Mouse (Mus musculus) heart, adult 2 months (tissue): ENCODE data around the gene Khdc4. TPM values are rescaled to one million over a fixed set of nuclear protein-coding genes. Genes with fewer than 3 reads are reported as not detected.

Experiments
- DNase-seq, 2 experiments: peaks; one replicate each; pipeline ENCODE4 v3.0.0; 2021
- H3K27ac ChIP-seq: fragments of 200-600 bp; 2 replicates; pipeline ENCODE4 v1.8.1; 2022
- H3K27me3 ChIP-seq: fragments of 200-500 bp; 2 replicates; pipeline ENCODE4 v1.6.1; 2012; ENCODE audit warnings: mild to moderate bottlenecking, low read length, inconsistent platforms, mixed read lengths; ENCODE audit not compliant: control insufficient read depth, insufficient read depth
- H3K36me3 ChIP-seq: fragments of 200-500 bp; 2 replicates; pipeline ENCODE4 v1.6.1; 2012; ENCODE audit warnings: low read length, inconsistent platforms; ENCODE audit not compliant: control insufficient read depth, insufficient read depth
- H3K4me1 ChIP-seq: fragments of 200-500 bp; 2 replicates; pipeline ENCODE4 v1.6.1; 2011; ENCODE audit warnings: low read length; ENCODE audit not compliant: control insufficient read depth, insufficient read depth
- H3K4me3 ChIP-seq: fragments of 200-600 bp; 2 replicates; pipeline ENCODE4 v1.8.1; 2022
- H3K79me2 ChIP-seq: fragments of 200-500 bp; replicated peaks from 2 replicates; pipeline ENCODE4 v1.6.1; 2012; ENCODE audit warnings: mild to moderate bottlenecking, inconsistent platforms, low read length, moderate library complexity, mixed read lengths; ENCODE audit not compliant: control insufficient read depth, insufficient read depth
- H3K9ac ChIP-seq: fragments of 200-500 bp; 2 replicates; pipeline ENCODE4 v1.6.1; 2012; ENCODE audit warnings: low read depth, mild to moderate bottlenecking, control low read depth, inconsistent platforms, low read length, mixed read lengths
- CTCF ChIP-seq: fragments of 200-600 bp; IDR thresholded peaks from 2 replicates; pipeline ENCODE4 v1.8.1; 2022; ENCODE audit warnings: antibody characterized with exemption, mild to moderate bottlenecking, moderate library complexity
- EP300 ChIP-seq: fragments of 200-500 bp; IDR thresholded peaks from 2 replicates; pipeline ENCODE4 v1.6.1; 2011; ENCODE audit warnings: low read depth, low read length, control low read depth; ENCODE audit not compliant: insufficient read depth
- POLR2A ChIP-seq: fragments of 200-500 bp; IDR thresholded peaks from 2 replicates; pipeline ENCODE4 v1.6.1; 2011; ENCODE audit warnings: mild to moderate bottlenecking, low read depth, low read length, control low read depth; ENCODE audit not compliant: insufficient read depth
- WGBS: fragments of 180-500 bp; shearing (Covaris S2); methylation state at CpG from one replicate; pipeline ENCODE4 v1.1.7; 2018; 5-methylcytosine and 5-hydroxymethylcytosine counted together
- intact Hi-C: fragments of 180-260 bp; cut with DNase I; formaldehyde crosslinking; loops from one replicate; pipeline ENCODE4 v1.15.1; 2025
- polyA plus RNA-seq: library from polyadenylated mRNA; depleted of rRNA; stranded (reverse); fragments of >200 nt; gene quantifications from 2 replicates; pipeline ENCODE4 v1.2.3, GENCODE M21; 2012
- total RNA-seq, 2 experiments: library from RNA; stranded (reverse); gene quantifications; 2 replicates each; pipeline ENCODE4 v1.2.3; 2021

The Khdc4 gene
- total and polyA plus RNA-seq, 3 experiments, result 24.9 to 29.9 (median 25.7) TPM

DNA sequence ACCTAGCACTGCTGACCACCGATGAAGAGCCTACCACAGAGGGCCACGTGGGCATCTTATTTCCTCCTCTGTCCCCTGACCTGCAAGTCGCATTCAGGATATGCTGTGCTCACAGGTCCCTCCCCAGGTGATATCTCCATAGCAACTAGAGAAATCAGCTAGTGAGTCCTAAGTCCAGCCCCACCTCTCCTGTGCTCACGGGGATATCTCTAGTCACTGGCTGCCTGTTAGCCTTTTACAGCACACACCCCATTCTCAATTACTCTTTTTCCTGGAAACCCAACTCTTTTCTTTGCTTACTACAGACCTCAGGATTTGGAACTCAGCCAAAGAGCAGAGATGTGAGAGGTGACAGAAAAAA is 61.2 kb downstream of the Khdc4 start:
- H3K27ac ChIP-seq, result no peak overlapping the region
- intact Hi-C loops, result no loop called here
- H3K79me2 ChIP-seq, result no peaks in the 10 kb centered on the region
- H3K4me3 ChIP-seq, result no peak overlapping the region
- no peak for DNase-seq
- H3K36me3 ChIP-seq, result no peaks in the 10 kb centered on the region
- no peaks in the 10 kb centered on the region for H3K27me3 ChIP-seq
- H3K4me1 ChIP-seq, result no peaks in the 10 kb centered on the region
- no peak overlapping the region for H3K9ac ChIP-seq
- TF ChIP-seq EP300, result no peak
- no peak for TF ChIP-seq CTCF
- no peak for TF ChIP-seq POLR2A
- WGBS, result 73% methylated on average over 4 of the region's 4 CpGs

DNA sequence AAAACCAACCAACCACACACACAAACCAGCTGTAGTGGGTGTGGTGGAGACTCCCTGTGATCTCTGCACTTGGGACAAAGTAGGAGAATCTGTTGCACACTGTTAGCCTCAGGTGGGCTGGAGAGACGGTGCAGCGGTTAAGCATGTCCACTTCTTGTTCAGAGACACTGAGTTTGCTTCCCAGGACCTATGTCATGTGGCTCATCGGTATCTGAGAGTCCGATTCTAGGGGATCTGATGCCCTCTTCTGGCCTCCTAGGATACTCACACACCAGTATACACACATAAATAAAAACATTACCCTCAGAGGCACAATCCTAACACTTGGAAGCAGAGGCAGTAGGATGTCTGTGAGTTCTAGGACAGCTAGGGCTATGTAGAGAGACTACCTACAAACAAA is 68.7 kb downstream of the Khdc4 start:
- Histone ChIP-seq H3K9ac (no peak overlapping the region), H3K4me1 (peaks cover 8% of the 10 kb centered on the region), H3K4me3 (no peak overlapping the region), H3K36me3 (no peaks in the 10 kb centered on the region), H3K27ac (no peak overlapping the region), H3K79me2 (no peaks in the 10 kb centered on the region), H3K27me3 (no peaks in the 10 kb centered on the region)
- no peak for TF ChIP-seq POLR2A
- peak; percentile 31 for TF ChIP-seq CTCF
- no peak for TF ChIP-seq EP300
- WGBS, result 70% methylated on average over 4 of the region's 4 CpGs
- intact Hi-C loops, result no loop called here
- no peak for DNase-seq

DNA sequence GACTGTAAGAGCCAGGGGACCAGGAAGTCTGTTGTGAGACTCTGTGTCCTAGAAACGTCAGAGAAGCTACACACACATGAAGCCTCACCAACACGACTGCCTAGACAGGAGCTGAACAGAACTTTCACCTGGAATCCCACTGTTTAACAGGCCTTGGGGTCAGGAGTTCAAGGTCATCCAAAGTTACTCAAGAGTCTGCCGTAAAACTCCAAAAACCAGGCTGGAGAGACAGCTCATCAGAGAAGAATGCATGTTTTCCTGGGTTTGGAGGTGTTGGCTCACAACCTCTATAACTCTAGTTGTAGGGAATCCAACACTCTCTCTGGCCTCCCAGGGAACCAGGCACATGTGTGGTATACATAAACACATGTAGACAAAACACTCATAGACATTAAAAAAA is 69.9 kb downstream of the Khdc4 start:
- Histone ChIP-seq H3K36me3 (no peaks in the 10 kb centered on the region), H3K4me3 (no peak overlapping the region), H3K27ac (no peak overlapping the region), H3K9ac (no peak overlapping the region), H3K79me2 (no peaks in the 10 kb centered on the region), H3K27me3 (no peaks in the 10 kb centered on the region), H3K4me1 (peaks cover 8% of the 10 kb centered on the region)
- TF ChIP-seq CTCF (no peak), EP300 (no peak), POLR2A (no peak)
- 65% methylated on average over 3 of the region's 3 CpGs for WGBS
- intact Hi-C loops, result no loop called here
- DNase-seq, result no peak

DNA sequence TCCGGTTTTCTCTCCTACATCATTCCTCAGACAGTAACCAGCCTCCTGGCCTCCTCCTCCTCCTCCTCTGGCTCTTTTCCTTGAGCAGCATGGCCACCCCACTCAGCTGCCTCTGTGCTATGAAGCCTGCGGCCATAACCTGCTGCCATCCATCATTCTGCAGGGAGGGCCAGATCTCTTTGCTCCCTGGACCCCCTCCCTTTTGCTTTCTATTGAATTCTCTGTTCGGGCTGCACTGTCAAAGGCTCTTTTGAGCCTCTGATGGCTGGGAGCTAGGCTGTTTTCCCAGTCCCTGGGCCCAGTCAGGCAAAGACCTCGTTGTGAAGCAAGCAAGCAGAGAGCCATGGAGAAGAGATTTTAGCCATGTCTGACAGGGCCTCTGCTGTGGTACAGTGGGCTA is 70.7 kb downstream of the Khdc4 start:
- Histone ChIP-seq H3K27me3 (no peaks in the 10 kb centered on the region), H3K4me3 (no peak overlapping the region), H3K36me3 (no peaks in the 10 kb centered on the region), H3K9ac (no peak overlapping the region), H3K4me1 (peaks cover 8% of the 10 kb centered on the region), H3K79me2 (no peaks in the 10 kb centered on the region), H3K27ac (no peak overlapping the region)
- TF ChIP-seq CTCF, result no peak
- TF ChIP-seq POLR2A, result no peak
- TF ChIP-seq EP300, result no peak
- intact Hi-C loops, result no loop called here
- 55% methylated on average over 4 of the region's 4 CpGs for WGBS
- DNase-seq, result no peak

GRCm38 (mm10) chr3:88758045-88758500 is 72.5 kb downstream of the Khdc4 start:
- WGBS, result 4% methylated on average over 5 of the region's 5 CpGs

GRCm38 (mm10) chr3:88761619-88762018 is 76.0 kb downstream of the Khdc4 start:
- Histone ChIP-seq H3K4me1 (peaks cover 8% of the 10 kb centered on the region), H3K27me3 (no peaks in the 10 kb centered on the region), H3K4me3 (no peak overlapping the region), H3K36me3 (no peaks in the 10 kb centered on the region), H3K79me2 (no peaks in the 10 kb centered on the region), H3K9ac (no peak overlapping the region), H3K27ac (no peak overlapping the region)
- 91% methylated on average over 19 of the region's 19 CpGs for WGBS
- intact Hi-C loops, result no loop called here
- DNase-seq, result no peak
- TF ChIP-seq CTCF (no peak), EP300 (no peak), POLR2A (no peak)

More at GRCm38 (mm10) chr3:88758045-88758500, 72.5 kb downstream of the Khdc4 start:
- intact Hi-C loops, result no loop called here
- H3K4me3 ChIP-seq, result peak overlapping the region; percentile 9; the same call in 1 of the 2 replicates
- H3K4me1 ChIP-seq, result peaks cover 8% of the 10 kb centered on the region
- H3K79me2 ChIP-seq, result no peaks in the 10 kb centered on the region
- H3K9ac ChIP-seq, result no peak overlapping the region
- peak; percentile 75 to 78 for DNase-seq
- H3K27me3 ChIP-seq, result no peaks in the 10 kb centered on the region
- TF ChIP-seq EP300 (peak; percentile 30; the same call in 1 of the 2 replicates), POLR2A (no peak)
- H3K27ac ChIP-seq, result peak overlapping the region; percentile 47
- no peaks in the 10 kb centered on the region for H3K36me3 ChIP-seq
